Mouse (Mus musculus) urinary bladder, postnatal 4 days (tissue): ENCODE measurements around the gene Znrf3.

Experiments used
- DNase-seq, 2 experiments: peaks; one replicate each; pipeline ENCODE4 v3.0.0; 2021 to 2022; ENCODE audit warnings: low spot score in 2 of 2

The Znrf3 gene

DNA sequence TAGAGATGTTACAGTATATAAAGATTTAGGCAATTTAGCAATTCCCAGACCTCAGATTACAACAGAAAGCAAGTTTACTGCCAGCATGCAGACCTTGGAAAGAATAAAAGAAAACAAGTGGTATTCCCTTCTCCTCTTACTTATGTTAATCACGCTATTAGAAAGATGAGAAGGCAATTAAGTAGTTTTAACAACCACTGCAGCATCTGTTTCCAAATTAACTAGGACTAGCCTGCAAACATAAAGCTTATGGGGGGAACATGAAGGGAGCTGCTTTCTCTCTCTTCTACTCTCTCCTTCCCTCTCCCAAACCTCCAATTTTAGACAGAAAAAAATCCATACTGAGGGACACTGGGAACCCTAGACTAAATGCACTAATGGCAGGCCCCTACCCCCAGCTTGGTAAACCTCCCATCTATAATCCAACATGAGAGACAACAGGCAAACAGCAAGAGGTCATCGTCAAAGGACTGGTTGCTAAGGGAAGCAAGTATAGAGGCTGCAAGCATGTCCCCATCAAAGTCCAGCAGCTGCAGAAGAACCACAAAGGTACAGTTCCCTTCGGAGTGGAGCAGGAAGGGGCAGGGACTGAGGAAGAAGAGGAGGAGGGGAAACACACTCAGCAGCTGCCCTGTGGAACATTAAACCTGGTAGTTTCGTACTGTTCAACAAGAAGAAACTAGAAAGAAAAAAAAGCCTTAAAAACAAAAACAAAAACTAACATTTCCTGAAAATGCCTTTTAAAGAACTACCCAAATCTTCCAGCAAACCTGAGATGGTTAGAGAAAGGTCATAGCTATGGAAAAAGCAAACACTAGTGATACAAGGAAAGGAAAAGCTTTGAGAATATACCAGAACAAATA lies 53.4 kb downstream of the Znrf3 start:
- no peak for DNase-seq

DNA sequence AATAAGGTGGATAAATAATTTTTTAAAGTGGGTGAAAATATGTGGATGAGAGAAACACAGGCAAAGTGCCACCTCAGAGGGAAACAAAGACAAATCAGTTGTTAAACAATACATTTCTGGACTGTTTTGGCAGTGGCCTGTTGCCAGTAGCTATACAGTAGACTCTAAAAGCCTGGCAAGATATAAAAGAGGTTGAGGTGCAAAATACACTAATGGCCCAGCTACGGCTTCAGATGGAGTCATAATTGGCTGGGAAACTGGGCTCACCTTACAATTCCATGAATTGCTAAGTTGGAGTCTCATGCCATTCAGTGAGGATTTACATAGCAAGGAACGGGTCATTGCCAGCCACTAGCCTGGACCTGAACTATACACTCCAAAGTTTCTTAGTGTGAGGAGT lies 62.0 kb downstream of the Znrf3 start:
- DNase-seq: no peak

DNA sequence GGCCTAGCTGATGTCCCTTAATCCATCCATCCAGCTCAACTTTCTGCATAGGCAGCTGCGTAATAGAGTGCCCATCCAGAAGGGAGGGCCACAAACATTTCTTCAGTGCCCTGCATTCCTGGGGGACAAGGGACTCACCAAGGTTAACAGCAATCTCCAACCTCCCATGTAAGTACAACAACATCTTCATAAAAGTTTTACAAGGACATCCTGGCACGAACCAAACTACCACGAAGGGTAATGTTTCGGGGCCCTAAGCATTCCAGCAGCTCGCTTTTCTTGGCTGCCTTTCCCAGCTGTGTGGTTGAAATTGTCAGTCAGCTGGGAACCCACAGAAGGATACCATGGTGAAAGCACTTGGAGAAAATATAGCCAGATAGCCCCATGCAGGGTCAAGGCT lies 63.4 kb downstream of the Znrf3 start:
- DNase-seq: no peak

DNA sequence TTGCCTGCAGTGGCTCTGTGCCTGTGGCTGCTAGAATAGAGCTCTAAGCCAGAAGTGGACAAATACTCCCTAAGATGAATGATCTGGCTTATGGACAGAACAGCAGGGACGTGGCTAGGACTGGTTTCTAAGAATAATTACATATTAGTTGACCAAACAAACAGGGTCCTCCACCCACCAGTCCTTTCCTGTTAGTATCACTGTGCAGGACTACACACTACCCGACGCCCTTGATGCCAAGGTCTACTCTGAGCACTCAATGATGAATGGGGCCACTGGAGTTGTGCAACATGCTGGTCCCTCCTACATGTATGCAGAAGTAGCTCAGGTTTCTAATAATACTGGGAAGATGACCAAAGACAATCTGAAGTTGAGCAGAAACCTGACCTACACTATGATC lies 64.4 kb downstream of the Znrf3 start:
- DNase-seq: no peak

DNA sequence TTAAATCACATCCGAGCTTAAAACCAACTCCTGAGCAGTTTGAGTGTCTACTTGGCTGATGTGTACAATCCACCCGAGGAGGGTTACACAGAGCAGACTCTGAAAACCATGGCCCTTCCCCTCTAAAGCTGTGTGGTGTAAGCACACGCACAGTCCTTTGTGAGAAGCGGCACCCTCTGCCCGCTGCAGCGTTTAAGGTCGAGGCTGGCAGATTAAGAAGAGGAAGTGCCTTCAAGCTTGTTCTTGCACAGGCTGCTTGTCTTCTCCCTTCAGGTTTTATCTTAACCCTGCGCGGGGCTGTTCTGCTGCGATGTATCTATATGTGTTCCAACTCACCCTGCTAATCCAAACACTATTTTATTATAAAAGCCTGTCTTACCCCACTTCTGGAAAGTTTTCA lies 75.5 kb downstream of the Znrf3 start:
- no peak for DNase-seq

DNA sequence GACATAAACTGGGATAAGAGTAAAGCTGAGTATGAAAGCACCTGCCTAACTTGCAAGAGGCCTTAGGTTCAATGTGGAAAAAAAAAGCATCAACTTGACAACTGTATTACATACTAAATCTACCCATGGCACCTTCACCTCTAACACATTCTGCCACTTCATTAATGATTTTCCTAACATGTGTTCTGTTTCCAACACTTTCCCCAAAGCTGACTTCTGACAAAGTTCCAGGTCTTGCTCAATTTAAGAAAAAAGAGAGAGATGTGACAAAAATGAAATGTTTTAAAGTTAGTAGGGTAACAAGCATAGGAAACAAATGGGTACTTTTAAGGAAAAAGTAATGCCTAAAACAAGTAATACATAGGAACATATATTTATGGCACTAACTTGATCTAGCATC lies 76.2 kb downstream of the Znrf3 start:
- DNase-seq: no peak

DNA sequence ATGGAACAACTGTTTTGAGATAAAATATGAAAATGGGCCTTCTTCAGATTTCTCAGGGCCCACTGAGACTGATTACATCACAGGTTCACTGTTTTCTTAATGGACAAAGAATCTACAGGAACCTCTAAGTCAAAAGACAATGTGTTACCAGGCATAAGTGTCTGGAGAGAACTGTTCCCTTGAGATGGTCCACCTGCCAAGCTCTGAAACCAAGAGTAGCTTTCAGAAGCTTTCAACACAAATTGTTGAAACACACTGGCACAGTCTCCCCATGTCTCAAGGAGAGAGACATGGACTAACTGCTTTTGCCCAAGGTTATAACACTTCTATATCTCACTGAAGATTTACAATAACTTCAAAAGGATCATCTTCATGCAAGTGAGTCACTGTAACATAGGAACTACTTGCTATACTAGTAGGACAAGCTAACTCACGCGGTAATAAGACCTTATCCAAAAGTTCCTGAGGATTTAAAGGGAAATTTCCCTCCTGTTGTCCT lies 89.3 kb downstream of the Znrf3 start:
- no peak for DNase-seq

DNA sequence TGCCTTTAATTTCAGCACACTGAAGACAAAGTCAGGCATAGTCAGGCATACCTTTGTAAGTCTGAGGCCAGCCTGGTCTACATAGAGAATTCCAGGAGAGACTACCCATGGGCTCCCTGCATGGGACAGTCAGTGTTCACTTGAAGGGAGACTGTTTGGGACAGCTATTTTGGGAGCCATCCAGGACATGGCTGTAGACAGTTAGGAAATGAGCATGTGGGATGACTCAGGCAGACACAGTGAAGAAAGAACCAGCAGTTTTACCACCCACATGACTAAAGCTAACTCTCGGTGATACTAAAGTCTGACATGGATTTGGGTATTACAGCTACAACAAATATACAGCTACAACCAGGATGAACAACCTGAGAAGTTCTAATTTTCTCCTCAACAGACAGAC lies 89.9 kb downstream of the Znrf3 start:
- DNase-seq: no peak

DNA sequence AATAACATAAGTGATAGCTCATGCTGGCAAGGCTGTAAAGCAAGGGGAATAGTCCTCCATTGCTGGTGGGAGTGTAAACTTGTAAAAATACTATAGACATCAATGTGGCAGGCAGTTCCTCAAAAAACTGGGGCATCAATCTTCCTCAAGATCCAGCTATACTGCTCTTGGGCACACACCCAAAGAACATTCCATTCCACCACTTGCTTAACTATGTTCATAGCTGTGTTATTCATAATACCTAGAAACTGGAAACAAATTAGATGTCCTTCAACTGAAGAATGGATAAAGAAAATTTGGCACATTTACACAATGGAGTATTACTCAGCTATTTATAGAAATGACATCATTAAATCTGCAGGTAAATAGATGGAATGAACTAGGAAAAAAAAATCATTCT lies 91.6 kb downstream of the Znrf3 start:
- no peak for DNase-seq

DNA sequence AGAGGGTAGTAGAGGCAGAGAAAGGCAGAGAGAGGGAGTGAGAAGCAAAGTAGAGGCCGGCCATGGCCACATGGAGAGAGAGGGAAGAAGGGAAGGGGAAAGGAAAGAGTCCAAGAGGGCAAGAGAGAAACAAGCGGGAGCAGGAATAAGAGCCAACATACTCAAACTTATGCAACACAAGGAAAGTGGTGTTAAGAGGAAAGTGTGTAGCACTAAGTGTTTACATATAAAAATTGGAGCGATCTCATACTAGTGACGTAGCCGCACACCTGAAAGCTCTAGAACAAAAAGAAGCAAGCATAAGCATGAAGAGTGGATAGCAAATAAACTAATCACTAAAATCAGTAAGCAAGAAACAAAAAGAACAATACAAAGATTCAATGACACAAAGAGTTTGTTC lies 95.2 kb downstream of the Znrf3 start:
- DNase-seq: no peak

DNA sequence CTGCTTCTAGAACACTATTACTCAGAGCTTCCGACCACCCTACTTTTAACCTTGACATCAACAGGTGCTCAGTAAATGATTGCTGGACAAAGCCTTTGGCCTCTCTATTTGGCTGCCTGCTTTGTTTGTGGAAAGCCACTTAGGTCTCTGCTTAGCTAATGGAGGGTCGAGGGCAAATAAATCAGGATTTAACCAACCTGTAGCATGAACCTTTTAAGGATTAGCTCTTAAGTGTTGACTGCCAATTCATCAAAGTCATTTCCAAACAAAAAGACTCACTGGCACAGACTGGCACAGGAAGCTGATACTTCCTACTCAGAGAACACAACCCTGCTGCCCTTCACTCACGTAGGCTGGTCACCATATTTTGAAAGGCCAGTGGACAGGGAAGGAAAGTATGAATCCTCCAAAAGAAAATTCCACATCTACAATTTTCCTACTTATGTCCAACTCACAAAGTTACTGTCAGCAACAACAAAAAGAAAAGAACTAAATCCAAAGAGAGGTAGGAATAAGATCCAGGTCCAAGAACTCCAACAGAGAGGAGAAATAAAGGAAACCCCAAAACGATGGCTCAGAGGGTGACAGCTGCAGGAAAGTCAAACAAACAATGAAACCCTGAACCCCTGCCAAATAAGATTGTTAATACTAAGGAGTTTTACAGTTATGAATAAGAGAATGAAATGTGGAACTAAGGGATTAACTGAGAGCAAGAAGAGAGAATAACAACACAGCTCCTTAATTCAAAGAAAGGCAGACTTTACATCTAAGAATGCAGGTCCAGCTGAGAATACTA lies 97.6 kb downstream of the Znrf3 start:
- no peak for DNase-seq

DNA sequence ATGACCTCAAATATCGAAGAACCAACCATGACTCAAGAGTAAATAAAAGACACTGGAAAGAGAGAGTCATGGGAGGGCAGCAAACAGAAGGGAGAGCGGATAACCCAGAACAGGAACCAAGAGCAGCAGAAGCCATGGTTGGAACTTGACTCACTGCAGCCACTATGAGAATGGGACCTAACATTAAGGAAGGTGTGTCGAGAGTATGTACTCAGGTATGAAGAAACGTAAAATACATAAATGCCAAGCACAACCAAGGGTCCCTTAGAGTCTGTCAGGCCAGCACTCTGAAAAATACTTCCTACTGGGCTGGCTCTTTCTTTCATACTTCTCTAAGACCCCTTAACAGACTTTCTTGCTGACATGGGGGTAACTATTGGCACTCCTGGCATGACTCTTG lies 100.9 kb downstream of the Znrf3 start:
- no peak for DNase-seq

DNA sequence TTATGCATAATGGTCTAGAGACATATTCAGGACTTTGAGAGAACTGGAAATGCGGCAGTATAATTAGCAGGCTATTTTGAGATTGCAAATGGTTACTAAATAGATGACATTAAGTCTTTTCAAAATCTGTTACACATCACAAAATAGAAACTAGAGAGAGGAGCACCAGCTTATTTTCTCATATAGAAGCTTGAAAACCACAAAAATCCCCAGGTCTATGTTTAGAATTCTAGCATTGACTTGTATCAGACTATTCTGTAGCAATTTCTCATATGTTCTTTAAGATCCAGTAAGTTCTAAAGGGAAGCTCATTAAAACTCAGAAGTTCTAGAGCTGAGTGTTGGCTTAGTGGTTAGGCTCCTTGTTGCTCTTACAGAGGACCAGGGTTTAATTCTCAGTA lies 104.9 kb downstream of the Znrf3 start:
- DNase-seq: no peak

DNA sequence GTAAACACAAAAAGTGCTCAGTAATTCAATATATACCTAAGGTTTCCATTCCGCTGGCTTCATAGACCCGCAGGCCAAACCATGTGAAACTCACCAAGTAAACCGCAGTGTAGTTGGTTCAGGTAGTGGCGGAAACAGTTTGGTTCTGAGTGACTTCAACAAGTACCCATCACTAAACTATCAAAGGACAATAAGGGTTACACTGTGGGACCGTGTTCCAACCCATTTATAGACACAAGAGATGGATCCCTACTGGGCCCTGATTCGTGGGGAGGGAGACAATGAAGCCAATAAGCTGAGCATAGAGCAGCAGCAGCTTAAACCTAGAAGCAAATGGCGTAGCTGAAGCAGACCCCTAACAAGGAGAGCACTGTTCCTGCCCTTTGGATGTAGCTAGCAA lies 107.8 kb downstream of the Znrf3 start:
- DNase-seq: no peak

DNA sequence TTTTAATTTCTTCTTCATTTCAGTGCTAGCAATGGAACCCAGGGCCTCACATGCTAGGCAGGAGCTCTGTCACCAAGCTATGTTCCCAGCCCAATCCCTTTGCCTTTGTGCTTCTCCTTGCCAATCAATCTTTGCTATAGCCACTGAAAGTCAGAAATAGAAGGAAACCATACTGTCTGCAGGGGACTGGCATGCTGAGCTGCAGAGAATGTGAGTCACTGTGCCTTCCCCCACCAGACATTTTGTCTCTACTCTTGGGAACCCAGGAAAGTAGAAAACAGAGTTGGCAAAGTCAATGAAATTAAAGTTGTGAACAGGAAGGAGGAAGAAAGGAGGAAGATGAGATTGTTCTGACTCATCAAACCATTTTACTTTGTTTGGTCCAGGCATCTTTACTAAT lies 108.4 kb downstream of the Znrf3 start:
- DNase-seq: no peak

DNA sequence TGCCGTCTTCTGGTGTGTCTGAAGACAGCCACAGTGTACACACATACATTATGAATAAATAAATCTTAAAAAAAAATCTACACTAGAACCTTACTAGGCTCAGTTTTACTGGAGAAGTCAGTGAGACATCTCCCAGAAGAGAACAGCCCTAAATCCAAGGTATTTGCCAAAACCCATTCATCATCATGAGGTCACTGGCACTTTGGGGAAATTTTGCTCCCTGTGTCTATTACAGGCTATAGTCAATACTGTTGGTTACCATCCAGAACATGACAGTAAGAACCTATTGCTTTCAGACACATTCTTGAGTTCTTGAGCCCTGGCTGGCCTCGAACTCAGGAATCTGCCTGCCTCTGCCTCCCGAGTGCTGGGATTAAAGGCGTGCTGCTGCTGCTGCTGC lies 113.8 kb downstream of the Znrf3 start:
- no peak for DNase-seq

DNA sequence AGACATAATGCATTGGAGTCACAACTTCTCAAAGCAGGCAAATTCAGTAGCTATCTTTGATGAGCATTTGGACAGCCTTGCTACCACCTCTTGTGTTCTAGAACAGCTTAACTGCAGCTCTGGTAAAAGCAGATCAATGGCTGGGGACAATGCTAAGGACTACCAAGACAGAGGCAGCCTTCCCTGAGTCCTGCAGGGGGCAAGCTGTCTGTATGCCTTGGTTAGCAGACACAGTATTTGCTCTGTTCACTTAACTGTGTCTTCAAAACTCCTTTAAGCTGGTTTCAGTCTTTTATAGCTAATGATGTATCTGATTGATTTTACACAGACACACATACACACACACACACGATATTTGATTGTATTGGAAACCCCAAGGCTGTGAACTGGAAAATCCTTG lies 117.0 kb downstream of the Znrf3 start:
- DNase-seq: no peak

DNA sequence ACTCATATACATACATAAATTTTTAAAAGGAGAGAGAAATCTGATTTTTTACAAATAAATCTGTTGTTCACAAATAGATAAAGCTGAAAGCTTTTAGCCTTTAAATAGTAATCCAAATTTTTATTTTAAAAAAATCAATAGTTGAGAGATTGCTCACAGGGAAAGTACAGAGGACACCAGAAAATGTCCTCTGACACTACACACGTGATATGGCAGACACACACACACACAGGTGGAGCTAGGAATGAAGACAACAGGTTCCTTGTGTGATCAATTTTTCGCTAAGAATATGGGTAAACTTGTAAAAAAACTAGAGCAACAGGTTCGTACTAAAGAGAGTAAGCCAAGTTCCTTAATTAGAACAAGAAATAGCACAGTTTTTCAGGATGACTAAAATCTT lies 118.4 kb downstream of the Znrf3 start:
- DNase-seq: no peak

DNA sequence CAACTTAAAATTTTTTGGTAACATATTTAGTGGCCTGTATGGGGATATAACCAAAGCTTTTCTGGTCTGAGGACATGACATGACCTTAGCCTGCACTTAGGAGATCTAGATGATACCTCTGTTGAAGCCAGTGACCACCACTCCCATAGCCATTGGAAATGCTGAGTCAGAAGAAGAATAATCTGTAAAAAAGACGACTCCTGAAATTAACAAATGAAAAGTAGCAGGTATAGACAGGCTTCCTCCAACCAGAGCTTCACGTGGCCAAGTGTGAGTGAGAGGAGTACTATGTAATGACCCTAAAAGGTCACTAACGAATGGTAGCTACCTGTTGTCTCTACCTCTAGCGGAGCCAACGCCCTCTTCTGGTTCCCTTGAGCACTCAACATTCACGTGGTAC lies 119.4 kb downstream of the Znrf3 start:
- DNase-seq: no peak

DNA sequence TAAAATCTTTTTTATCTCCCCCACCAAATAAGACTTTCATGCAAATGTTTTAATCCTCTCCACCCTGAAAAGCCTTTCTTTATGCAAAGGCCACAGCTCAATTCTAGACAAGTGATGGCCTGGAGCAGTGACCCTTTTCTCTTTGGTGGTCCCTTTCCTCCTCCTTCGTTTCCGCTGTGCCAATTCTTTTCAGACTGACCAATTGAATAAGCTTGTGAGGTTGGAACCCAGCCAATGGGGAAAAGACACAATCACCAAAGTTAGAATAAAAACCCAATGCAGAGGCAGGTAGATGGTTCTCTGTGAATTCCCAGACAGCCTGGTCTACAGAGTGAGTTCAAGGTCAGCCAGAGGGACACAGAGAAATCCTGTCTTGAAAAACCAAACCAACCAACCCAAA lies 120.4 kb downstream of the Znrf3 start:
- no peak for DNase-seq

DNA sequence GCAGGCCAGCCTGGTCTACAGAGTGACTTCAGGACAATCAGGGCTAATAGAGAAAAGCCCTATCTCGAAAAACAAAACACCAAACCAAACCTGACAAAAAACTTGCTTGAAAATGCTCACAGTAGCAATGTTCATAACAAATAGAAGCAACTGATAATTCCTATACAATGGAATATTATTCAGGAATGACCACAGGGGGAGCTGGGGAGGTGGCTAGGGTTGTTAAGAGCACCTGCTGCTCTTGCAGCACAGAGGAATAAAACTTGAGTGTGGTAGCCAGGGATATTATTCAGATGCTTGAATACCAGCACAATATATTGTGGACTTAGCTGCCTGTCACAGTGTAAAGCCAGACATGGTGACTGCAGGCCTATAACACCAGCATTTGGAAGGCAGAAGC lies 123.0 kb downstream of the Znrf3 start:
- no peak for DNase-seq

DNA sequence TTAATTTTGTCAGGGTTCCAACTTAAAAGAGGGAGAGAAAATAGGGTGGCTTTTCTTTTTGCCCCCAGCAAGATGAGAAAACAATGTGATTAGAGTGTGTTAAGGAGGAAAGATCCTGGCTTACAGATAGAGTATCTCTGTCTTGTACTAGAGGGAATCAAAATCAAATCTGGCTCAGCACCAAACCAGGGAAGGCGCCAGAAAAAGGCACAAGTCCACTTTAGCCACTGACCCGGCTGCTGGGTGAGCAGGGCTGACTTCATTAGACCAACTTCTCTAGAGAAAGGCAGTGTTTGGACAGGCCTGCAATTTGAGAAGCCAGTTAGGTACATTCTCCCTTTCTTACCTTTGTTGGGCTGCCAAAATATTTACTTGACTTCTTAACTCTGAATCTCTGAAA lies 125.7 kb downstream of the Znrf3 start:
- no peak for DNase-seq
